Mouse (Mus musculus) gastrocnemius, adult 2 months (tissue): ENCODE data around the gene Elavl3. TPM values are rescaled to one million over a fixed set of nuclear protein-coding genes. Genes with fewer than 3 reads are reported as not detected.

Experiments used
- DNase-seq: peaks from one replicate; pipeline ENCODE4 v3.0.0; 2022
- H3K27ac ChIP-seq: fragments of 200-600 bp; 2 replicates; pipeline ENCODE4 v1.8.1; 2022; ENCODE audit warnings: mild to moderate bottlenecking
- H3K4me3 ChIP-seq: fragments of 200-600 bp; 2 replicates; pipeline ENCODE4 v1.8.1; 2022; ENCODE audit warnings: mild to moderate bottlenecking, moderate library complexity
- CTCF ChIP-seq: fragments of 200-600 bp; IDR thresholded peaks from 2 replicates; pipeline ENCODE4 v1.8.1; 2022; ENCODE audit warnings: antibody characterized with exemption, mild to moderate bottlenecking, moderate library complexity
- intact Hi-C: fragments of 180-260 bp; cut with DNase I; formaldehyde crosslinking; loops from one replicate; pipeline ENCODE4 v1.15.1; 2025
- total RNA-seq, 2 experiments: library from RNA; stranded (reverse); gene quantifications; 2 replicates each; pipeline ENCODE4 v1.2.3; 2021

The Elavl3 gene
- total RNA-seq, 2 experiments from 2014 or later: not detected

GRCm38 (mm10) chr9:22054411-22055076 lies 2.7 kb upstream of the Elavl3 start:
- DNase-seq: peak; percentile 57
- Histone ChIP-seq H3K4me3 (peak overlapping the region; percentile 41), H3K27ac (no peak overlapping the region)
- peak; percentile 49 for TF ChIP-seq CTCF
- intact Hi-C loops: no loop called here

GRCm38 (mm10) chr9:22053657-22054056 lies 1.8 kb upstream of the Elavl3 start:
- Histone ChIP-seq H3K4me3 (no peak overlapping the region), H3K27ac (no peak overlapping the region)
- intact Hi-C loops: no loop called here
- no peak for TF ChIP-seq CTCF
- DNase-seq: no peak

GRCm38 (mm10) chr9:22051161-22051957 lies 464 bp downstream of the Elavl3 start:
- TF ChIP-seq CTCF: no peak
- Histone ChIP-seq H3K4me3 (peak overlapping the region; percentile 67), H3K27ac (no peak overlapping the region)
- peak; percentile 24 for DNase-seq
- intact Hi-C loops: no loop called here

GRCm38 (mm10) chr9:22050351-22050889 lies 1.4 kb downstream of the Elavl3 start:
- no peak for TF ChIP-seq CTCF
- Histone ChIP-seq H3K27ac (no peak overlapping the region), H3K4me3 (peak overlapping the region; percentile 67)
- peak; percentile 47 for DNase-seq
- intact Hi-C loops: no loop called here

- no peak for DNase-seq
- Histone ChIP-seq H3K4me3 (no peak overlapping the region), H3K27ac (no peak overlapping the region)
- intact Hi-C loops: no loop called here
- no peak for TF ChIP-seq CTCF
These were observed 2.0 kb downstream of the Elavl3 start for GRCm38 (mm10) chr9:22049721-22050270.

GRCm38 (mm10) chr9:22049315-22049714 lies 2.5 kb downstream of the Elavl3 start:
- no peak for DNase-seq
- Histone ChIP-seq H3K27ac (no peak overlapping the region), H3K4me3 (no peak overlapping the region)
- TF ChIP-seq CTCF: no peak
- intact Hi-C loops: no loop called here

- H3K27ac ChIP-seq: no peak overlapping the region
- no peak for DNase-seq
These were observed 4.5 kb downstream of the Elavl3 start for GRCm38 (mm10) chr9:22047329-22047728.

GRCm38 (mm10) chr9:22041832-22042231 lies 10.0 kb downstream of the Elavl3 start:
- no peak for DNase-seq
- no peak for TF ChIP-seq CTCF
- intact Hi-C loops: no loop called here

More at GRCm38 (mm10) chr9:22047329-22047728, 4.5 kb downstream of the Elavl3 start:
- no peak for TF ChIP-seq CTCF
- no peak overlapping the region for H3K4me3 ChIP-seq
- intact Hi-C loops: no loop called here

GRCm38 (mm10) chr9:22037826-22038225 lies 14.0 kb downstream of the Elavl3 start:
- no peak overlapping the region for H3K4me3 ChIP-seq
- TF ChIP-seq CTCF: no peak
- intact Hi-C loops: no loop called here
- no peak overlapping the region for H3K27ac ChIP-seq
- no peak for DNase-seq

More at GRCm38 (mm10) chr9:22041832-22042231, 10.0 kb downstream of the Elavl3 start:
- H3K4me3 ChIP-seq: no peak overlapping the region
- H3K27ac ChIP-seq: no peak overlapping the region

GRCm38 (mm10) chr9:22035300-22036044 lies 16.4 kb downstream of the Elavl3 start:
- intact Hi-C loops: no loop called here
- DNase-seq: no peak
- TF ChIP-seq CTCF: no peak
- no peak overlapping the region for H3K27ac ChIP-seq
- no peak overlapping the region for H3K4me3 ChIP-seq

GRCm38 (mm10) chr9:22030386-22030785 lies 21.4 kb downstream of the Elavl3 start:
- no peak overlapping the region for H3K4me3 ChIP-seq
- DNase-seq: no peak
- intact Hi-C loops: no loop called here
- no peak overlapping the region for H3K27ac ChIP-seq
- no peak for TF ChIP-seq CTCF

GRCm38 (mm10) chr9:22028467-22028866 lies 23.4 kb downstream of the Elavl3 start:
- no peak for DNase-seq
- Histone ChIP-seq H3K27ac (no peak overlapping the region), H3K4me3 (no peak overlapping the region)
- TF ChIP-seq CTCF: no peak
- intact Hi-C loops: no loop called here
